Mouse (Mus musculus) kidney, postnatal 14 days (tissue): ENCODE measurements around the gene Mnd1.

Source experiments
- DNase-seq: peaks from one replicate; pipeline ENCODE4 v3.0.0; 2022; ENCODE audit warnings: mixed read lengths

Mnd1 gene

DNA sequence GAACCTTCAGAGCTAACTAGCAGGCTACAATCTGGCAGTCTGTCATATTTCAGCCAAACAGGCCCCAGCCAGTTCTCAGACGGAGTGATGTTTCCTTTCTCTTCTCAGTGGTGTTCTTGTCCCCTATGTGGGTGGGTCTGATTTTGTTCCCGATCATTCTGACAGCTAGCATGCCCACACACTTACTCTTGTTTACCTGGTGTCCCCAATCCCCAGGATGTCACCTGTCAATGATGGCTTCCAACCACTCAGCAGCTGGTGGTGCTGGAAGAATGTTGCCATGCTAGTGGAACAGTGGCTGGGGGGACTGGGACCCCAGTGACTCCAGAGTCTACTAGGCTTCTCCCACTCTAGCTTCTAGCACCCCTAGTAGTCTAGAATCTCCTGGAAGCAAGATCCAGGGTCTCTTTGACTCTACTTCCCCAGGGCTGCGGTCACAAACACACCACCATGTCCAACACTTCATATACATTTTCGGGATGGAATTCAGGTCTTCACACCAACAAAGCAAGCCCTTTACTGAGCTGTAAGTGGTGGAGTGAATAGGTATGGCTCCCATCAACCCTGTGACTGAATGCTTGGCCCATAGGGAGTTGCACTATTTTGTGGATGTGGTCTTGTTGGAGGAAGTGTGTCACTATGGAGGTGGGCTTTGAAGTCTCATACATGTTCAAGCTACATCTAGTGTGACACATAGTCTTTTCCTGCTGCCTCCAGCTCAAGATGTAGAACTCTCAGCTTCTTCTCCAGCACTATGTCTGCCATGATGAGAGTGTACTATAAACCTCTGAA lies 2.2 kb upstream of the Mnd1 start:
- no peak for DNase-seq

DNA sequence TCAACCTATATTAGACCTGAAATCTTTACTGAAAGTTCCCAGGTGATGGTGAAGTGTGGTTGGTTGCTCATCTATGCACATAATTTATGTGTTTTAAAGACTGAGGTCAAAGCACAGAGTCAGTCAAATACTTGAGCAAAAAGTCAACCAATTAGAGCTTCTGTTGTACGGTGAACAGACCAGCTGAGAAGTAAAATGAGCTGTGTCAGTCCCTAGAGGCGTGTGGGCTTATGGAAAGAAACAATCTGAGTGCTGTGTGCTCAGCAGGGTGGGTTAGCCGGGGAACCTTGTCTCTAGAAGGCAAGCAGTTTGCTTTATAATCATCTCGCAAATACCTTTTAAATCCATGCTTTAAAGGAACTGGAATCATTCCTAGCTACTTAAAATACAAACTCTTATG lies 1.4 kb upstream of the Mnd1 start:
- no peak for DNase-seq

DNA sequence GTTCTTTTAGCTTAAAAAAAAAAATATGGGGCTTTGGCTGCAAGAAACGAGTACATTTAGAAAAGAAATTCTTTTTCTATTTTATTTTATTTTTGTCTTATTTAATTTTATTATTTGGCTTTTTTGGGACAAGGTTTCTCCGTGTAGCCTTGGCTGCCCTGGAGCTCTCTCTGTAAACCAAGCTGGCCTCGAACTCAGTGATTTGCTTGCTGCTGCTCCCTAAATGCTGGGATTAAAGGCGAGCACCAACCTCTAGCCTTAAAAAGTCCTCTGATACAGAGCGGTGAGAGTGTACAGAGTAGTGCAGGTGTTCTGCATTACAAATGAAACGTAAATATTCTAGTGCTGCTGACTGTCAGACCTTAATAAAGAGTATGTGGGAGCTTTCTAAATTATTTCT lies 519 bp upstream of the Mnd1 start:
- no peak for DNase-seq

DNA sequence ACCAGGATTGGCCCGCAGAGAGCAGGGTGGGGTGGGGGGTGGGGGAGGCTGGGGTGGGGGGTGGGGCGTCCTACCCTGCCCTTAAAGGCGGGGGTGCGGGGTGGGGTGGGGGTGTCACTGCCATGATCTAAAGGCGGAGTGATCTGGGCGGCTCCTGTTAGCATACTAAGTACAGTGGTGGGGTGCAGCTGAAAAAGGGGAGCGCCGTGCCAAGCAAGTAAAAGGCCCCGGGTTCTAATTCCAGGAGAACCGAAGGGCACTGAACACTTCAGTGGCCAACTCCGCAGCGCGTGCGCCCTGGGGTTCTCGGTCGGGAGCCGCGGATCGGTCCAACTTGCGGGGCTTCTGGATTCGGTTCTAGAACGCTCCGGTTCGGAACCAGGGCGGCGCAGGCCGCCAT lies 440 bp downstream of the Mnd1 start:
- no peak for DNase-seq

DNA sequence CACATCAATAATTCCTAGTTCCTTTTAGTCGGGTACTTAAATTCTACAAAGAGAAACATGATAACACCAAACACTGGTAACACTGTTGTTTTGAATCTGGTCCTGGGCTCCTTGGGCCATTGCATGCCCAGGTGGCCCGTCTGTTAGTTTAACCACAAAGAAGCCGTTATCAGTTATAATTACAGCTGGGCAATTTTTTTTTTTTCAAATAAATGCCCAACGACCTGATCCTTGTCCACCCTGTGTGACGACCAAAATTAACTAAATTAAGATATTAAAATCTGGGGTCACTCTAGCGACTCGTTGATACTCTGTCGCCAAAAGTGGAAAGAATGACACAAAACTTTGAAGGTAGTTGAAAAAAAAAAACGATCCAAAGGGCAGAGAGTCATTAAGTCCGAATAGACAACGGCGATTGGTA lies 855 bp downstream of the Mnd1 start:
- no peak for DNase-seq

DNA sequence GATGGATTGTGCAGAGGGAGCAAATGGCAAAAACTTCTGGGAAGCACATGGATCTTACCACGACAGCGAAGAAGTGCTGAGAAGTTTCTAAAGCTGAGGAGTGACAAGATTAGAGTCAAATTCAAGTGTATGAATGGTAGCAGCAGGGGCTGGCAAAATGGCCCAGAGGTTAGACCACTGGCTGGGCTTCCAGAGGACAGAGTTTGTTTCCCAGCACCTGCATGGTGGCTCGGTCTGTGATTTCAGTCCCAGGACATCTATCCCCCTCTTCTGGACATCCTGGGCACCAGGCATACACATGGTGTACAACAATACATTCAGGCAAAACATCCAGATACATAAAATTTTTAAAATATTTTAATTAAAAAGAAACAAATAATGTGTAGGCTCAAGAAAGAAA lies 5.8 kb downstream of the Mnd1 start:
- no peak for DNase-seq

DNA sequence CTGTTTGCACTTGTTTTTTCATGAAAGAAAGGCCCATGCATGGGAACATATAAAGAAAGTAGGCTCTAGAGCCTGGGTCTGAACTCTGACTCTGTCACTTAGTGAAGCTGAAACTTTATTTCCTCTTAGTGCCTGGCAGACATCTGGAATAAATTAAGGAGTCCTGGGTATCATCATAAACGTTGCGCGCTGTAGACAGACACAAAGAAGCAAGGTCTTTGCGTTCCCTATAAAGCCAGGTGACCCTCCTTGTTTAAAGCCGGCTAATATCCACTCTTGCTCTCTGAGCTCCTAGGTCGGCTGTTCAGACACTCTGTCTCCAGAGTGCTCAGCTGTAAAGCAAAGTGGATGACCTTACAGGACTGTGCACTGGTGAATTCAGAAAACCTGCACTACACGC lies 14.6 kb downstream of the Mnd1 start:
- DNase-seq, result no peak

DNA sequence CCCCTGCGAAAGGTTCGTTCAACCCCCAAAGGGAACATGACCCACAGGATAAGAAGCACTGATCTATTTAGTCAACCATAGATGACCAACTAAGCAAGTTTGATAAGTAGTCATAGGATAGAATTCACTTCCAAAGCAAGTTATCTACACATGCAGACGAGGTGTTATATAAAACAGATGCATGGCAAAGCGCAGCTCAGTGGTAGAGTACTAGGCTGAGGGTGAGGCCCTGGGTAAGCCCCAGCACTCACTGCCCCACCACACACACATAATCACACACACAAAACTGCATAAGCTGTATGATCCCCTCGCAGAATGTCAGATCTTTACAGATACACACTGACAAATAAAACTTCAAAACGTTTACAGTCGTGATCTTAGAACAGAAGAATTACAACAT lies 19.1 kb downstream of the Mnd1 start:
- DNase-seq, result no peak

DNA sequence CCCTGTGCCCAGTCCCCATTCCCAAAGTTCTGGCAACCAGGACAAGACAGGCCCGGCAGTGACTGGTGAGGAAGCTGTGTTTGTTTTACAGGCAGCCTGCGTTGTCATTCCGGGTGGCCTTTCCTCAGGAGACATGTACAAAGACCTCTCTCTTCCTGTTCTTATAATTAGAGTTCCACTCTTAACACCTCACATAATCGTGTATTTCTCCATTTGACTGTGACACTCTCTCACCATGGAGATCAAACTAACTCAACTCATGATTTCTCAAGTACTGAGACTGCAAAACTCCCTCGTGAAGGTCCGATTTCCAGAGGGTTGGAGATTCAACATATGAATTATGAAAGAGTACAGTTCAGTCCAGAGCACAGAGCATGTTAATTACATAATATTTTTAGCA lies 19.7 kb downstream of the Mnd1 start:
- no peak for DNase-seq

DNA sequence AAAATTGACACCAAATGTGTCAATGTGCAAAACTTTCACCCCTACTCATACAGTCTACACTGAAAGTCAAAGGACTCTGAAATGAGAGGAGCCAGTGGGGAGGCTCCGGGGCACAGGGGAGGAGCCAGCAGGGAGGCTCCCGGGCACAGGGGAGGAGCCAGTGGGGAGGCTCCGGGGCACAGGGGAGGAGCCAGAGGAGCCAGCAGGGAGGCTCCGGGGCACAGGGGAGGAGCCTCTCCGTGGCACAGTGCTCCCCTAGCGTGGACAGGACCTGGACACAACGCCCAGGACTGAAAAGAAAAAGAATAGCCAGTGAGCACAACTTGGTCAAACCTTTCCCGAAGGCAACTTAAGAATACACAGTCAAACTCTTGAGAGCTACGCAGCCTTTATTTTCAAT lies 20.2 kb downstream of the Mnd1 start:
- DNase-seq, result peak; percentile 14

DNA sequence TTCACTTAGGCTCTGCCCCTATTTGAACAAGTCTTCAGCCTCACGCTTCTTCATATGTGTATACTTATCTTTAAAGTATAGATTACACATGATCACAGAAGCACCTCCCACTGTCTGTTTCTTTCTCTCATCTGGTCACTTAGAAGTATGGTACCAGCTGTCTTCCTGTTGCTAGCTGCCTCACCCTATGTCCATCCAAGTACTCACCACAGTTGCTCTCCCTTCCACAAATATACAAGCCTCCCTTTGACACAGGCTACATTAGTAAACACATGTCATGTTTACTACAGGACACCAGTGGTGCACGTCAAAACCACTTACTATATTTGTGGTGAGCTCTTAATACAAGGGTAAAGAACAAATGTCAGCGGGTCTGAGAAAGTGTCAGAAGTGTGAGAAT lies 24.2 kb downstream of the Mnd1 start:
- DNase-seq, result no peak

DNA sequence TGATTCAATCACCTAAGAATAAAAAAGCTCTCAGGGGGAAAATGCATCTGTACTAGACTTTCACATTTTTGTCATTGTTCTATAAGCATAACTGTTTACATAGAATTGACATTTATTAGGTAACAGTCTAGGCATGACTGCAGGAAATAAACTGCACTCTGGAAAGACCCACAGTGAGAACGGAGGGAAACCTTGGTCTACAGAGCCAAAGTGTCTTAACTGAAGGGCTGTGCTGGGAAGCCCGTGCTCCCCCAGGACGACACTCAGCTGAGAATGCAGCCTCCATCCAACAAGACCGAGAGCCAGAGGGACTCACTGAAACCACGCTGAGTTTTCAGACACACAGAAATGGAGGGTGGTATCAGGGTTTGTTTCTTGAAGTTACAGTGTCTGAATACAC lies 24.8 kb downstream of the Mnd1 start:
- DNase-seq, result no peak

DNA sequence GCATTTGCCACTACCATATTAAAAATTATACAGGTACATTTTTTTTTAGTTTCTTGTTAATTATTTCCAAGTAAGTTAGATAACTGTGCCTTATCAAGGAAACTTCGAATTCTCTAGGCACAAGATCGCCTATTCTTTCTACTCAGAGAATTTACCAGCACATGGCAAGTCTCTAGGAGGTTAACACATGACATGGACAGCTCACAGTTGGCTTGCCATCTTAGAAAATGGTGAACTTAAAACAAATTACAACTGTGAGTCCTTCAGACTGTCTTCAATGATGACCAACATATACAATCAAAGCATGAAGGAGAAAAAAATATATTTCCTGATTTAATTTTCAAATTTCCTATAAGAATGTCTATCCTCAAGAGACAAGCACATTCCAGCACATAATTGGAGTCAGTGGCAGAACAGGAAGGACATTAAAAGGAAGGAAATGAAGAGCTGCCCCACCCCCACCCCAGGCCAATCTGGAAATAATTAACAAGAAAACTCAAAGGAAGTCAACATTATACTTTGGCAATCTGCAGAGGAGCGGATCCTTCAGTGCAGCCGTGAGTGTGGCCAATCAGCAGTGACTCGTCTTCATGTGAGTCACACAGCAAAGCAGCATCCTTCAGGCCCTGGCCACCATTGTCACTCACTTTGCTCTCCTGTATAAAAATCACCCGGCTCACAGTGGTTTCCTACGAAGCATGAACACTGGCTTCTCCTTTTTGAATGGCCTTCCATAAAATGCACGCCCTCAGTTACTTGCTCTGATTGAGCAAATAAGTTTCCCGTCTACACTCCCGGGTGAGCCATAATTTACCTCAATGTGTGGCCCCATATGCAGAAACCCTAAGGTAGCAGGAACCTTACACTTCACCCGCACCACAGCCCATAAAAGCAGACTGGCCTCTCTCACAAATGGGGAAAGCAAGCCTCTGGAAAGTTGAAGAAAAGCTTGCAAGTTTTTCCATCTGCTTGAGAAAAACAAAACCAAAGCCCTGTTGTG lies 26.4 kb downstream of the Mnd1 start:
- peak; percentile 44 for DNase-seq

DNA sequence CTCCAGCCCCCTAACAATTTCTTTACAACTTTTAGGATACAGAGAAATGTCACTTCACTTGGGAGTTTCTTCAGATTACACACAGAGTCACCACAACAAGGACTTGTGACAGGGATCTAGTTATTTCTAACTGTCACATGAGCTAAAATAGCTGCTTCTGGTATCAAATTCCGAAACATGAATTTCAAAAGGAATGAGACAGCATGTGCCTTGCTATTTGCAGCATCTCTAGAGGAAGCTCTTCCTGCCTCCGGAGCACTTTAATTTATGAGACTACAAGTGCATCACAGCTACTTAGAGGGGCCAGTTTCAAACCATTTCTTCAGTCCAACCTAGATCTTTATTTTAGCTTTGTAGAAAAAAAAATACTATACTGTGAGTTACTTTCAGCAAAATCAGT lies 28.2 kb downstream of the Mnd1 start:
- peak; percentile 21 for DNase-seq

DNA sequence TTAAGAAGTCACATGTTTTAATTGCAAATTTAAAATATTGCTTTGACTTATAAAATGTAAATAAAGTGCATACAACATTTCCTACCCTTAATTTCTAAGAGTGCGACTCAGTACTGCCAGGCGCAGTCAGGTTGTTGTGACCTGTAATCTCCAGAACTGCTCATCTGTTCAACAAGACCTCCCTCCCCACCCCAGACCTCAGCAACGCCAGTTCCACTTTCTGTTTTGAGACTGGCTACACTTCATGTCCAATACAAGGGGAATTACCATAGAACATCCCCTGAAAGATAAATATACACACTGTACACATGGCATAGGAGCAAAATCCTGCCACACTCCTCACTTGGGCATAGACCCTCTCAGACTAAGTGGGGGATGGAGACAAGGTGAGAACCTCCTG lies 28.9 kb downstream of the Mnd1 start:
- no peak for DNase-seq

DNA sequence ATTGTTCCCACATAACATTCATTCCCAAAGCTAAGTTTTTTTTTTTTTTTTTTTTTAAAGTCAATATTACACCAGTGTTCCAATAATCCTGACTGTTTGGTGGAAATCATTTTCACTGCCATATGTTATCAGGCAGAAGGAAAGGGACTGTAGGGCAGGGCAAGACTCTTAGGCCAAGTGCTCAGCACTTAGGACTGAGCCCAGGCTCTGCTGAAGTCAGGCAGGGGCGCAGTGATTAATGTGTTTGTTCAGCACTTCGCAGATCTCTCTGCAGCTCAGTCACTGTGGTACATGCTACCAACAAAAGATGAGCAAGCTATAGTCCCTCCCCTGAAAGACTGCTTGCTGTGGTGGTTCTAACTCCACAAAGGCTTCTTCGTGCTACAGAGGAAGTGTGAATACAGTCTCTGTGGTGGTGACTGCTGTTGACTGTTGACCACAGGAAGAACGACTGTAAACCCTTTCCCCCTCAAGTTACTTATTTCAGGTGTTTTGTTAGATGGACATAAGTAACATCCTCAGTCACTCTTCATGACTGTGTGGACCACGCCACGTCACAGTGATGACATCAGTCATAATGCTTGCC lies 29.8 kb downstream of the Mnd1 start:
- DNase-seq, result no peak

DNA sequence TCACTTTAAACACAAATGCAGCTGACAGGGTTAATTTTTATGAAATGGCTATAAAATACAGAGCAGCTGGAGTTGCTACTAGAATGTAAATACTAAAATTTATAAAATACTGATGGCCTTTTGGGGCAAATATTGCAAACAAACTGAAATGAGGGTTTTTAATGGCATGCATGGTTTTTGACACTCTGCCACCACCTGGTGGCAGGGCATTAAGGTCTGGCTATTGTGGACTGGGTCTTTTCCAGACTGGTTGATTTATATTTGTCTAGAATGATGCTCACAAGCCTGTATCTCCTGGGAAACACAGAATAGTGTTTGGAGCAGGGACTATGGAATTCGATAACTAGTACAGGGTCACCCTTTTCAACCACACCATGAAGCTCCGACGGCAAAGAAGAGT lies 32.1 kb downstream of the Mnd1 start:
- peak; percentile 23 for DNase-seq

DNA sequence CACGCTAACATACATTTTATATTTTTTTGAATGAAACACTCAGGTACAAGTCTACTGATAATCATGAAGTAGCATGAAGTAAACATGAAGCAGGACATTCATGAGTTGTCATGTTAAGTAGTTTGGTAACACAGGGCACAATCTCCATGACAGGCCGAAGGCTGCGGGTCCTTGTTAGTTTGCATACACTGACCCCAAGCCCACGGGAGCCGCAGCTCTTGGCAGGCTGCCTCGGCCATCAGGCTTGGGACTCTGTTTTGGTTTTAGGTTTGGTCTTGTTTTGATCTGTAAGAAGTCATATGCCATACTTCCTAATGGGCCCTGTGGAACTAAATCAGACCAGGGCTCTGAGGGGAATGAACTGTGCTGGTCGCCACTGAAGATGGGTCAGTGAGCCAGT lies 36.9 kb downstream of the Mnd1 start:
- no peak for DNase-seq

DNA sequence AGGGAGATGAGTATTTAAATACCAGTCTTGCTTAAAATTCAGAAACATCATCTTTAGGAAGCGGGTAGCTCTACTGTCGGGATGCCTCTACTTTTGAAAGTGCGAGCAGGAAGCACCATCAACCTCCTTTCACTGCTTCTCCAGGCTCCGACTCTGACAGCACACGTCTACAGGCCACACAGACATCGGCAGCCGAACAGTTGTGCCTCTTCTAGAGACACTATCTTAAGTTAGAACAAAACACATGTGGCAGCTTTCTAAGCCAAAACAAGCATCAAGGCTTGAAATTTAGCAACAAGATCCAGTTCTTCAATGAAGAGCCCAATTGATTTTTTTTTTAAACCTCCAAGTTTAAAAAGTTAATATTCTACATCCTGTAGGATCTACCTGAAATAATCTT lies 37.4 kb downstream of the Mnd1 start:
- no peak for DNase-seq

DNA sequence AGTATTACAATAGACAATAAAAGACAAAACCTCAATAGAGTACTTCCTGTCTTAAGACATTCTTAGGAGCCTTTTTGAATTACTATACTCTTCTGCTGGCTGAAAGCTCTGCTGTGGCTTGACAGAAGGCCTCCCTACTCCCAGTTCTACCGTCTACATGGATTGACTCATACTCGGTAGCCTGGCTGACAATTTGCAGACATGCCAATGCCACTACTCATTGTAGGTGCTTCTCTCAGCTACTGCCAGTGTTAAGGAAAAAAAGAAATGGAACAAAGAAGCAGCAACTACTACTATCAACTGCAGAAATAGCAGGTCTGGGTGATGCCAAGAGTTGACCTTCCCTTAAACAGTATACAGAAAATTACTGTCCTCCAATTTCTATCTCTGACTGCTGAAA lies 47.0 kb downstream of the Mnd1 start:
- DNase-seq, result no peak

DNA sequence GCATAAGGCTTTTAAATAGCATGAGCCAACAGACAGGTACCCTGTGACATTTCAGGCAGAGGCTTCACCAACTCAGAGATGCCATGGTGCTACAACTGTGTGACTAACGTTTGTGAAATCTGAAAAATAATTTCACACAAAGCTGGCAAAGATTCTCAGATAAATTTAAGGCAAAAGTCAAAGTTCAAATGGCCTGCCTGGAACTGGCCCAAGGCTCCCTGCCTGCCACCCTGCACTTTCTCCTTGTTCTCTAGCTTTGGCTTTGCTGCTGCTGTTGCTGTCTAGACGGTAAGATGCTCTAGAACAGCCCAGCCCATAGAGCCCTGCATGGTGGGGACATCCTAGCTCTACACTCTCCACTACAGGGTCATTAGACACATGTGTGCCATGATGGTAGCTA lies 49.5 kb downstream of the Mnd1 start:
- peak; percentile 12 for DNase-seq

DNA sequence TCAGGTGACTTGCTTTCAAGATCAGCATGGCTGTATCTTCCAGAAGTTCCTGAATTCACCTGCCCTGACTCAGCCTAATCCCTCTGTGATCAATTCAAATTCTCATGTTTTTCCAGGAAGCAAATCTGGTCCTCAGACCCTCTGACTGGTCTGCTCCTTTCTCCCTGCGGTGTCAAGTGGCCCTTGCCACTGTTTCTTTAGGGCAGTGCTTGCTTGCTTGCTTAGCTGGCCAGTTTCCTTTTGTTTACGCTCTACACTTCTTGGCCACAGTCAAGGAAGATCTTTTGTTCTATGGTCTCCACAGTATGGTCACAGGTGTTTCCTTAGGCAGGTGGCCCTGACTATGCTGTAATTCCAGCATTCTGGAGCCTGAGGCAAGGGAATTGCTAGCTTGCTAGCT lies 52.0 kb downstream of the Mnd1 start:
- no peak for DNase-seq

DNA sequence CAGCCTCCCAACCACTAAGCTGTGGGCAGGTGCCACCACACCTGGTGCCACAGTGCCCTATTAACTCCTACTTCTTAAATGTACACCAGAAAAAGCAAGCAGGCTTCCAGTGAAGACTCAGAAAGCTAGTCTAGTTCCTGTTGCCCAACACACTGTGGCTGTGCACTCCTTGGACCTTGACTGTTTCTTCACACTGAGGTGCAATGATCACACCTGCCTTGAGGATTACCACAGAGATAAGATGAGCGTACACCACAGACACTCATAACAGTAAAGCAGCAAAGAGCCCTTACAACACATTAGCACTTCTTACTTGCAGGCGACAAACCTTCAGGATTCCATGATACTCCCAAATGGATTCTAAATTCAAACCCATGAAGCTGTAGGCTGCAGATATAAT lies 62.7 kb downstream of the Mnd1 start:
- no peak for DNase-seq

DNA sequence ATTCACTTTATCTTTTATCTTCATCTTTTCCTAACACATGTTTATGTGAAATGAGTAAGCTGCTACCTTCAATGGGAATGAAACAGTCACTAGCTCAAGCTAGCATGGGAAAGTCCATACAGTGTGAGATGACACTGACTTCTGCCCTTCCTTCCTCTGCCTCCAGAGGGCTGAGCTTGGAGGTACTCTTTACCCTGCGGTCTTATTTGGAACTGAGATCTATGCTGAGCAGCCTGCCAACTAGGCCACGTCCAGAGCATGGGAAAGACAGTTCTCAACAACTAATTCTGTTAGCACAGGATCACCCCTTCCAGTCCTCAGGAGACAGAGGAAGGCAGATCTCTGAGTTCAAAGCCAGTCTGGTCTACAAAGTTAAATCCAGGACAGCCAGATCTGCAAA lies 64.6 kb downstream of the Mnd1 start:
- peak; percentile 32 for DNase-seq
